Mouse (Mus musculus) adrenal gland, adult 2 months (tissue): ENCODE results near the gene Egfl8. TPM values are rescaled to one million over a fixed set of nuclear protein-coding genes. Genes with fewer than 3 reads are reported as not detected.

Experiments used
- DNase-seq: peaks from one replicate; pipeline ENCODE4 v3.0.0; 2021
- polyA plus RNA-seq: library from polyadenylated mRNA; depleted of rRNA; stranded (reverse); fragments of >200 nt; gene quantifications from 2 replicates; pipeline ENCODE4 v1.2.3, GENCODE M21; 2012
- total RNA-seq, 2 experiments: library from RNA; stranded (reverse); gene quantifications; 2 replicates each; pipeline ENCODE4 v1.2.3; 2021

The Egfl8 gene
- total and polyA plus RNA-seq, 3 experiments: 2.4 to 3.0 (median 2.4) TPM

DNA sequence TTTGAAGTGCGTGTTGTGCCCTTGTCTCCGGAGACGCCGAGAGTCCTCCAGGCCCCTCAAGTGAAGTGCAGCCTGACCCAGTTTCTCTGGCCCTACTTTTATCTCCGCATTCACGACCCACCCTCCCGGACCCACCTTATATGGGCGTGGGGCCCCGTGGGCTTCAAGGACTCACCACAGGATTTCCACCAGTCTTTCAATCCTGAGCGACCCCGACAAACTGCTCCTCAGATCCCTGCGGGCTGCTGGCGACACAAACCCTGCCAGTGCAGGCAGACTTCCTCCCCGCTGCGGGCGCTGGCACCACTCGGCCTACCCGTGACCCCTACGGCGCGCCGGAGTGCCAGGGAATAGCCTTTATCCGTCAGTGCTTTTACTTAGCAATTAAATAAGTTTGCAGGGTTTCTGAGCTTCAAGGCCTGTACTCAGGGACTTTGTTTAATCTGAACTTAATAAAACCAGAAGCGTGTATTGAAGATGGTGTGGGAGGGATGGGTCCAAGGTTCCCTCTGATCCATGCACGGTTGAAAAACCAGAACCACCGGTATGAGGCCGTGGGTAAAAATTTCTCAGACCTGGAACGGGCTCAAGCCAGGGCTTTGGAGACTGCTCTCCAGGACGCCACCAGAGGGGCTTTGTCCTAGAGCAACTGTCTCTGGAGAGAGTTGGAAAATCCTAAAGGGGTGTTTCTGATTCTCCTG, 12.3 kb upstream of the Egfl8 start, which contains the start of gene Ppt2:
Gene Ppt2 (minus strand): TSS at position 568 of the 701 bp plus-strand sequence.
- DNase-seq: peak; percentile 86

DNA sequence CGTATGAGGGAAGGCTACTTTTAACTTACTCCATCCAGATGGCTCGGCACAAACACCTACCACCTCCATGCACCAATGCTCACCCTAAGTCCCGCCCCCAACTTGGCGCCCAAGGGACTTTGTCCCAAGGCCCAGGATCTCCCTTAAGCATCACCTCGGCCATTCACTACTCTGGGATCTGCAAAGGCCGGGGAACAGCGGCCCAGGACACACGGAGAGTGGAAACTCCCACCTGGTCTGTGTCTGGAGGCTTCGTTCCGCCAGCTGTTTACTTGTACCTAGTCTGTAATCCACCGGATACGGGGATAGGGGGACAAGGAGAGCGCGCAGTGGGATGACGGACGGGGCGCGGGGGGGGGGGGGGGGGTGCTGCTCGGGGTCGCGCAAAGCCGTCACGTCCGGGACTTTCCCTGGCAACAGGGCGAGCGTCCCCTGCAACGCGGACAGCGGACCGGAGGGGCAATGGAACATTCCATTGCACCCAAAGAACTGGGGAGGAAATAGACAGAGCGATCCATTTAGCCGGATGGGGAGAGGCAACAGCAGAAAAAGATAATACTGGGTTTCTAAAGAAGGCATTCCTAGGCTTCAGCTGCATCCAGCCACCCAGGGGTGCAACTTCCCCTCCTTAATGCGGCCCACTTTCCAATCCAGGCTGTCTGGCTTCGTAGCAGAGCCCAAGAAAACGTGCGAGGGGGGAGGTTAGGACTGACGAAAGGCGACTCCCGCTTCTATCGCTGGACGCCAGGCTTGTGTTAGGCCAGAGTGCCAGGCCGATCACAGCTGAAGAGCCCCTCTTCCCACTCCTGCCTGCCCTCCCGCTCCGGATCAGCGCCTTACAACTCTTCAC, 11.5 kb upstream of the Egfl8 start:
- DNase-seq: peak; percentile 92

DNA sequence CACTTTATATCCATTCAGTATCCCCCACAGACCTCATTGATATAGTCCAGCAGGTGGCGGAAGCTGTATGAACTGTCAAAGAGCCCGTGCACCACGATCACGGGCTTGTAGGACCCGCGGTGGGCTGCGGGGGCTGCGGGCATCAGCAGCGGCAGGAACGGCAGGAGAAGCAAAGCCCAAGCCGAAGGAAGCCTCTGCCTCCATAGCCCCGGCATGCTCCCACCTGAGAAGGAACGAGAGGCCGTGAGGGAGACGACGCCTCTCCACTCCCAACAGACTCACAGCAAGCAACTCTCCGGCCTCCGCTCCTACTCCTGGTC, 11.0 kb upstream of the Egfl8 start:
- no peak for DNase-seq

DNA sequence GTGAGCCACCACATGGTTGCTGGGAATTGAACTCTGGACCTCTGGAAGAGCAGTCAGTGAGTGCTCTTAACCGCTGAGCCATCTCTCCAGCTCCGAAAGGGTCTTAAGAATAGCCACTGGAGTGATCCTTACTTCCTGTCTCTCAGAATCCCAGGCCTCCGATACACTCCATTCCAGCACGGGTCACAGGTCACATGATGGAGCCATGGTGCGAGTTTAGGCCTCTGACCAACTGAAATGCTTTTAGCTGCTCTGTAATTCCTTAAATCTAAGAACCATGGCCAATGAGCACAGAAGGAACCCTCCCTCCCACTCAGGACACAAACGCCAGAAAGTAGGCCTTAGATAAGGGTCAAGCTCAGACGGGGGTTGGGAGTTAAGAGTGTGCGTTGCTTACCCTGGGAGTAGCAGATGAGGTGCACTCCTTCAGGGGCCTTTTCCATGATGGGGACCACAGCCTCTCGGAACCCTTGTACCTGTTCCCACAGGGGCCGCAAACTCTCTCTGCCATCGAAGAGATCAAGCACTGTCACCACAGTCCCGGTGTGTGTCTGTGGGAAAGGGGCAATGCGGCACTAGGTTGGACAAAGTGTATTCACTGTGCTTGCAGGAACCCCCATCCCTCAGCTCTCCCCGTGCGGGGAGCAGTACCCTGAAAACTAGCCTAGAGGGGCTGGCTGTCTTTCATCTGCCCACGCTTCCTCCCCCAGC, 10.4 kb upstream of the Egfl8 start:
- no peak for DNase-seq

DNA sequence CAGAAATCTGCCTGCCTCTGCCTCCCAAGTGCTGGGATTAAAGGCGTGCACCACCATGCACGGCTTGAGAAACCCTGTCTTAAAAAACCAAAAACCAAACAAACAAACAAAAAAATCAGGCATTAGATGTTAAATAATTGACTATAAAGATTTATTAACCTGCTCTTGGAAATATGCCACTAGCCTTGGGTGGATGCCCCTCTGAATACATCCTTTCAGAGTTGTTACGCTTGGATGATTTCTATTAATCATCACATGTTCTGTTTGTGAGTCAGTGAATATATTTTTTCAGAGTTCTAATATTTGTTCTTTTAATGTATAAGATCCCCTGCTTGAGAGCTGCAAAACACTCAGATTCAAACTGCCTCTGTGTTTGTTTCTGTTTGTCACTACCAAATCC, 9.2 kb upstream of the Egfl8 start:
- no peak for DNase-seq

DNA sequence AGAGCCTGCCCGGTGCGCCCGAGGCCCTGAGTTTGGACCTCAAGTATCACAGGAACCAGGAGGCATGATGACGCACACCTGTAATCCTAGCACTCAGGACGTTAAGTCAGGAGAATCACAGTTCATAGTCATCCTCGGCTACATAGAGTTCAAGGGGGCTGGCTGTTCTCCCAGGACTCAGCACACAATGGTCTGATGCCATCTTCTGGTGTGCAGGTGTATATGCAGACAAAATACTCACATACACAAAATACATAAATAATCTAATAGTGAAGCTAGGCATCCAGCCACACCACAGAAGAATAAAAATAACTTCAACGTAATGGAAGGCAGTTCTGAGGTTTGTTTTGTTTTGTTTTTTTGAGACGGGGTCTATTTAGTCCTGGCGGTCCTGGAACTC, 7.4 kb upstream of the Egfl8 start:
- no peak for DNase-seq

DNA sequence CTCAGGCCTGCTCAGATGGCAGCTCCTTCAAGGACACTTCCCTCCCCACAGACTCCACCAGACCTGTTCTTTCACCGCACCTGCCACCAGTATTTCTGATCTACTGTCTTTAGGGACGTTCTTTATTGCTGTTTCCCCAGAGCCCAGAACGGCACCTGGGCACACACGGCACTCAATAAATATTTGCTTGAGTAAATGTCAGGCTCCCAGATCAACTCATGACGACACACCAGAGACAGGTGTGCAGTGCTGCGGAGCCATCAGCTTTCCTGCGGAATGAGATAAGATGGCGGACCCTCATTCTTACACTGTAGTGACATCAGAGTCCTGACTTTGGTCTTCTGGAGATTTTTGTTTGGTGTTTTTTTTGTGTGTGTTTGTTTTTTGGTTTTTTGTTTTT, 5.2 kb upstream of the Egfl8 start:
- DNase-seq: no peak

DNA sequence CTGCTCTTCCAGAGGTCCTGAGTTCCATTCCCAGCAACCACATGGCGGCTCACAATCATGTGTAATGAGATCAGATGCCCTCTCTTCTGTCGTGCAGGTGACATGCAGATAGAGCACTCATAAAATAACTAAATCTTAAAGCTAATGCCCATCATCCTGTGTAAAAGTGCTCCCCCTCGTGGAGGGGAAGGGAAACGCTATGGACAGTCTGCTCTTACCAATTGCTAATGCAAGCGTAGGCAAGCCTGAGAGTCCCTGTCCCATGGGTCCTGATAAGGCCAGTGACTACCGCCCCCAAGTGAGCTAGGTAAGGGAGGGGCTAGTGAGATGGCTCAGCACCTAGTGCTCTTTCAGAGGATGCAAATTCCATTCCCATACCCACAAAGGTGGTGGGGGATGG, 3.2 kb upstream of the Egfl8 start:
- DNase-seq: peak; percentile 81

DNA sequence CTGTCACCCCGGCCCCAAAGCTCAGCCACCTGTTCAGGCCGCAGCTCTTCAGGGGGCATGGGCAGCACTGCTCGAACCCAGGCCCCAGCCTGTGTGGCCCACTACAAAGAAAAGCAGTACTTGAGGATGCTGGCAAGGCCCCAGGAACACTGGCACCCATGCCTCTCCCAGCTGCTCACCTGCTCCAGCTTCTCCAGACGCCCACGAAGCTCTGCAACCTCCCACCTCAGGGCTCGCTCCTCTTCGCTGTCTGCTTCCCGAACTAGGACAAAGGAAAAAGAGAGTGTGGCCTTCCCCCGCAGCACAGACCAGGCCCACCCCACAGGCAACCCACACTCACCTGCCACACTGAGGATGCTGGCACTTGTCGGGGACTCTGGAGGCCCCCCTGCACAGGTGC, 1.9 kb downstream of the Egfl8 start:
- no peak for DNase-seq

DNA sequence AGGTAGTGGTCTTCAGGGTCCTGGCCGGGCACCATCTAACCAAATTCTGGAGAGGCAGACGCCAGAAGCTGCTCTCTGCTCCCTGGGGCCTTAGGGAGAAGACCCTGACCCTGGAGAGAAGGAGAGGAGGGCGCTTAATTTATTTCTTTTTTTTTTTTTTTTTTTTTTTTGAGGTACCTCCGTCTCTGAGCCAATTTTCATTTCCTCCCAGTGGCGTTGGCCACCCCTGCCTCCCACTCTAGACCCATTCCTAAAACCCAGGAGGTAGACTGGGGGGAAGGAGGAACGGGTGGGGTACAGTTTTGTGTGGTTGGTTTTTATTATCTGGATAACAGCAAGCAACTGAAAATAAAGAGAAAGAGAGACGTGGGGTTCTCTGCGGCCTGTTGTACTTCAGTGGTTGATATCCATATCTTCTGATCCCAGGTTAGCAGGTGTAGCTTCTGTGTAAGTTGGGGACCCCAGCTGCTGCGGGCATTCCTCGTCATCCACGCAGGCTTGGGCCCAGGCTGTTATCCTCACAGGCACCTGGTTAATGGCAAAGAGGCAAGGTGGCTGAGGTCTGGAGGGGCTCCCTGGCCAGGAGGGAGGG, 2.6 kb downstream of the Egfl8 start:
- no peak for DNase-seq

DNA sequence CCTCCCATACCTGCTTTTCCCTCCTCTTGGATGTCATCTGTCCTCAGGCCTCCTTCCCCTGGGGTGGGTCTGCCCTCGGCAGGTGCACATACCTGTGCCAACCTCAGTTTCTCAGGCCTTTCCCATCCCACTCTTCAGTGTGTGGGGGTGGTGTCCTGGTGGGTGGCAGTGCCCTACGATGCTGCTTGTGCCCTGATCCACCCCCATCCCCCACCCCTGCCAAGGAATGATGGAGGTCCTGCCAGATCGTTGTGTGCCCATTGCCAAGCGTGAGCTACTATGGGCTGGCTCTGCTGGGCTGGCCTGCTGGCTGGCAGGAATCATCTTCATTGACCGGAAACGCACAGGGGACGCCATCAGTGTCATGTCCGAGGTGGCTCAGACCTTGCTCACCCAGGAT, 4.7 kb downstream of the Egfl8 start:
- DNase-seq: no peak

DNA sequence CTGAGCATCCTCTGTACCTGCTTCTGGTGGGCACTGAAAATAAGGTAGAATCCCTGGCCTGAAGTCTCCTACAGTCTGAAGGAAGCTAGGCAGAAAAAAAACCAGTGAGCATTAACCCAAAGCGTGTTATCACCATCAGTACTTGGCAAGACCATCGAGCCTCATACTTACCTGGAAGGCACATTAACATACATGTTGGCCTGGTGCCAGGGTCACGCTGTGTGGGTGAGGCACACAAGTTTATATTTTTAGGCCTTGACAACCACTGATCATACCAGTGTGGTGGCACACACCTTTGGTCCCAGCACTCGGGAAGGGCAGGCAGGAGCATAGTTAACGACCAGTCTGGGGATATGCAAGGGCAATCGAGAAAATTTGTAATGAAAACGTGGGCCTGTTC, 7.8 kb downstream of the Egfl8 start:
- DNase-seq: no peak

DNA sequence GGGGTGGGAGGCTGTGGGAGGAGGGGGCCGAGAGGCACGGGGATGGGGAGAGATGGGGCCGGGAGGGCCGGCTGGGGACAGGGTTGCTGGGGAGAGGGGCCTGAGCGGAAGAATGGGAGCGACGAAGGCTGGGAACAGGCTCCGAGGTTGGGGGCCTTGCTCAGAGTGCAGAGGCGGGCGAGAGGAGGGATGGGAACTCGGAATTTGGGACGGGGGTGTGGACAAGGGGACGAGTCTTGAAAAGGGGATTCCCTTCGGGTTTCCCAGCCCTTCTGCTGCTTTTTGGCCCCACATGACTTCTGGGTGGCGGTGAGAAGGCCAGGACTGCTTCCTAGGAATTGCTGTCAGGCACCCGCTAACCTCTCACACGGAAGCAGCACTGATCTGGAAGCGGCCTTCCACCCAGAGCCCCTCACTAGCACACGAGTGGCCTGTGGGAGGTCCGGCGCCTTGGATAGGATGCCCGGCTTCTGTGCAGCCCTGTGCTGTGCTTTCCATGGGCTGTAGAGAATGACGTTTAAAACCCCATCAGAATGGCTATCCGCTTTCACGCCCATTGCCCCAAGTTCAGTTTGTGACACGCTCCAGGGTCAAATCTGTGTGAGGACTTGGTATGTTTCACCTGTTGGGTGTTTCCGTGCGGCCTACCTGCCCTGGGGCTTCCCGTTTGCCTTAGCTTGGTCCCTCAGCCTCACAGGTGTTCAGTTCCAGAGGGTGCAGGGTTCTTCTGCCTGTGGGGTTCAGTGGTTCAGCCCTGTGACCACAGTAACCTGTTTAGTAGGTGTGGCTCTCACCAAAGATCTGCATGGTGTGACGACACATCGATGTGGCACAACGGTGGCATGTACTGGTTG, 9.4 kb downstream of the Egfl8 start:
- DNase-seq: peak; percentile 48

DNA sequence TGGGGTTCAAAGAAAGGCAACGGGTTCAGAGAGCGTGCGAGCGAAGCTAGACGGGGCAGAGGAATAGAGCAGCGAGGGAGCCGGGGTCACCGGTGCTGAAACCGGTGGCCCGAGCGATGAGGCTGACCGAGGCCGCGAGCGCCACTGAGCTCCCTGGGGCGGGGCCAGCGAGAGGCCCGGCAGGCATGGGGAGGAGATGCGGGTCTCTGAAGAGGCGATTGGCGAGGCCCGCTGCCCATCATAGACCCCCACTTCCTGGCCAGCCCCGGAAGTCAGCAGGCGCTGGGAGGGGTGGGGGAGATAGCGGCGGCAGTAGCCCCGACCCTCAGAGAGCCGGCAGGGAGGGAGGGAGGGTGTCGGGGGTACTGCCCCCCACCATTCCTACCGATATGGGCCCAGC, 10.2 kb downstream of the Egfl8 start:
- peak; percentile 98 for DNase-seq

DNA sequence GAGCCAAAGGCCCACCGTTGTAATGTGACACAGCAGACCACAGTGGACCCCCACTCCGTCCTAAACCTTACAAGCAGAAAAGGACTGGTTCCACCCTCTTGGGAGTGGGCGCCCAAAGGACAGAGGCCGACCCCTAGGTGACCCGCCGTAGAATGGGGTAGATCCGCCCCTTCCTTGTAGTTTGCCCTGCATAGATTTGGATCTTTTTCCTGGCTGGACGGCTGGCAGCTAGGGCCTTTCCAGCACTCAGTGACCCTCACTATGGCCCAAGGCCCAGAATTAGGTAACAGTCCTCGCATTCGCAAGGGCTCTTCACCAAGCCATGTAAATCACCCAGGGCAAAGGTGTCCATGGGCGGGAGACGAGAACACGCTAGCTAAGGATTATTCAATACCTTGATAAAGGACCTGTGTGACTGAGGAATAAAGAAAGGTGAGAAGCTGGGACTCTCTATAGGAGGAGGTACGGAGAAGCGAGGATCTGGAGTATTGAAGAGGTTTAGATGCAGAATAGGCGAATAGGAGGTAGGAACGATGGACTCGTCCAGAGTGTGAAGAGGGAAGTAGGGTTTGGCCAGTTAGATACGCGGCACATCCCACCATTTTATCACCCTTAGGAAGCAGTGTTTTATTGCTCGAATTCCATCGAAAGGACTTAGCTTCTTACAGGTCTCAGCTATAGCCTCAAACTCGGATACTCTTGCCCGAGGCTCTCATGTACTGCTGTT, 11.1 kb downstream of the Egfl8 start:
- peak; percentile 83 for DNase-seq

DNA sequence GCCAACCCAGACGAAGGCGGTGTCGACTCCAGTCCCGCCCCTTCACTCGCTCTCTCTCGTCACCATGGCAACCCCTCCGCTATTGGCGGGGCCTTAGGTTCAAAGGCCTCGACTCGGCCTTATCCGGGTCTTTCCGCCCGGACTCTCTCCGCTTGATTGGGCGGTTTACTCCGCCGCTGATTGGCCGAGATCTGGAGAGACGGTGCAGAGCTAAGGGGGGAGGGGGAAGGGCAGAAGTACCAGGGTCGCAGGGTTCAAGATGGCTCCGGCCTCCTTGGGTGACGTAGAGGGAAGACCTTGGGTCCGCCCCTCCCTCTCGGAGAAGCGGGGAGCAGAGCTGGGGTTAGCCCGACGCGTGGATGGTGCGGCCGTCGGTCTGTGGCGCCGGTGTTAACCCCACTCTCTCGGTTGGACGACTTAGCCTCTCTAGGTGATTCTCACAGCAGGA, 11.7 kb downstream of the Egfl8 start, which contains the start of gene Agpat1:
Gene Agpat1 (plus strand): TSS at position 202 of the 448 bp plus-strand sequence.
- peak; percentile 99 for DNase-seq

DNA sequence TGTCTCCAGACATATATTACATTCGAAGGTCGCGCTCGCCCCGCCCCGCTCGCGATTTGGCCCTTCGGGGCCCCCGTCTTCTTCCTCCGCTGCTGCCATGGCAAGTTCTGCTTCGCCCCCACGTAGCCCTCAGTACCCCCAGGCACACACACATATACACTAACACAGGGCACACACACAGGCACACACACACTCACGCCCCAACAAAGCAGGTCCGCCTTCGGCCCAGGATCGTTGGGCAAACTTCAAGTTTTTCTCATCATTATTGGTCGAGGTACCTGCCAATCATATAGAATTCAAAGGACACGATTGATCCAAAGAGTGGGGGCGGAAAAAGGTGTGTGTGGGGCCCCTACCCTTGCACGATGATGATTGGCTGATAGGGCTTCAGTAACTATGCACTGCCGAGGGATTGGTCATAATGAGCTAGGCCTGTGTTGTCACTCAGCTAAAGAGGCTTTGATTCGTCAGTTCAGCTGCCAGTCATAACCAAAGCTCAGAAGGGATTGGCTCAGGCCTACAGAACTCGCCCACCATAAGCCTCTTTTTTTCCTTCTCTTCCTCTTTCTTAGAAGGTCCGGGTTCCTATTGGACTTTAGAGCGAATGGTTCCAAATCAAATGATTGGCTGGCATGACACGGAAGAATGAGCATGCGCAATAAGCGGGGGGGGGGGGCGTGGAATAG, 12.3 kb downstream of the Egfl8 start, which contains the start of gene Rnf5:
Gene Rnf5 (minus strand): TSS at position 316 of the 686 bp plus-strand sequence.
- DNase-seq: peak; percentile 97

DNA sequence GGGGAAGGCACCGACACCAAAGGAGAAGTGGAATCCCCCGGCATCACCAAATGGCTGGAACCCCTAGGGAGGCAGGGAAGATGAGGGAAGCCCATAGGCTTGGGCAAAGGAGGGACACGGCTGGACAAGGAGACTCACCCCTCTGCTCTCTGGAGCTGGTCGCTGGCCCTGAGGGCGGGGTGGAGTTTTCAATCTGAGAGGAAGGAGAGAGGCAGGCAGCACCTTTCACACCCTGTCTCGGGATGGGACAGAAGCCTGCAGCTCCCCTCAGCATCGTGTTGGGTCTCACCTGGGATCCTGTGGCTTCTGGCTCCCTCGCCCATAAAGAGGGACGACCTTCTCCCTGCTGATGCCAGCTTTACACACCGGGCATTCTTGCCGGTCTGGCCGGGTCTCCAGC, 14.0 kb downstream of the Egfl8 start:
- no peak for DNase-seq

DNA sequence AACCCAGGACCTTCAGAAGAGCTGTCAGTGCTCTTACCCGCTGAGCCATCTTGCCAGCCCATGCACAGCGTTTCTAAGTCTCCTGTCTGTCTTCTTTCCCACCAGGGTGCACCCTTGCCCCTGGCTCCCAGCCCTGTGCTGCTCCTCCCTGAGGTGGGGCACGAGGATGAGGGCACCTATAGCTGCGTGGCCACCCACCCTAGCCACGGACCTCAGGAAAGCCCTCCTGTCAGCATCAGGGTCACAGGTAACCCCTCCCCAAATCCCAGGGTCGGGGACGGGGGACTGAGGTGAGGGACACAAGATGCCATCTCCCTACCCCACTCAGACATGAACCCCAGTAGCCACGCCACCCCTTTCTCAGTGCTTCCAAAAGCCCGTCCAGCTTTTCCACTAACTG, 15.9 kb downstream of the Egfl8 start:
- no peak for DNase-seq

DNA sequence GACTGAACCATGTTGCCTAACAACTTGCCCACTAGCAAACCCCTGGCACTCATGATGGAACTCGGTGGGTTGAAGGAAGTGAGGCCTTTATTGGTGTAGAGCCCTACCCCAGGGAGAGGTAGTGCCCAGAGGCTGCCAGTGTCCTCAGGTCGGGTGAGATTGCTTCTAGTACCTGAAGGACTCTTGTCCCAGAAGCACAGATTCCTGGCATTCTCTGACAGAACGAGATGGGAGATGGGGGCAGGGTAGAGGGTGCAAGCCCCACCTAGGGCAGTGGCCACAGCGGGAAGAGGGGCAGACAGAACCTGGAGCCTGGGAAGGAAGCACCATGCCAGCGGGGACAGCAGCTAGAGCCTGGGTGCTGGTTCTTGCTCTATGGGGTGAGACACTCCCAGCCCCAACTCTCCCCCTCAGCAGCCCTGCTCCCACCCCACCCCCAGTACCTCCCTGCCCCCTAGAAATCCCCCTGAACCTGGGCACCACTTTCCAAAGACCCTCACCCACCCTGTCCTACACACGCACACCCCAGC, 18.1 kb downstream of the Egfl8 start, which contains the start of gene Ager:
Gene Ager (plus strand): TSS at position 297 of the 530 bp plus-strand sequence.
- no peak for DNase-seq
